Mouse (Mus musculus): Measurements from ENCODE around the gene Ppil1.

GRCm38 (mm10) chr17:29310056-29310623, 46.2 kb upstream of the Ppil1 start:
- TF ChIP-seq CTCF (IDR thresholded peaks at IDR 0.05; ENCODE audit: low read depth, low read length) (no peak), POLR2AphosphoS5 (IDR thresholded peaks at IDR 0.05; ENCODE audit: insufficient replicate concordance, low read depth, low read length) (no peak)

Data from G1E (cell line).